Mouse (Mus musculus): ENCODE measurements around the gene Abhd5. TPM values are rescaled to one million over a fixed set of nuclear protein-coding genes. Genes with fewer than 3 reads are reported as not detected.
A peak's percentile ranks its signal among the peaks of the same experiment; 100 is the strongest.

The Abhd5 gene
- total and polyA plus RNA-seq, 2 experiments from 2014 or later = 28.2 to 33.9 TPM

GRCm38 (mm10) chr9:122422706-122423105, 71.3 kb downstream of the Abhd5 start:
- no peak for DNase-seq
- no peak for TF ChIP-seq CTCF (IDR thresholded peaks at IDR 0.05; ENCODE audit: low read depth)
- H3K9me3 ChIP-seq (ENCODE audit: low read length) = no peaks in the 10 kb centered on the region
- H3K4me1 ChIP-seq (ENCODE audit: insufficient read depth) = peaks cover 6% of the 10 kb centered on the region; the same call in 1 of the 2 replicates
- H3K4me3 ChIP-seq (ENCODE audit: low read depth, low read length) = no peak overlapping the region
- H3K4me2 ChIP-seq (ENCODE audit: low read depth) = no peak overlapping the region
- no peaks in the 10 kb centered on the region for H3K36me3 ChIP-seq (ENCODE audit: insufficient read depth)
- H3K9ac ChIP-seq = no peak overlapping the region
- no peak overlapping the region for H3K27ac ChIP-seq (ENCODE audit: low read depth, low read length)
- ATAC-seq = no peak
- 88% methylated on average over 14 of the region's 14 CpGs for WGBS
- no peaks in the 10 kb centered on the region for H3K27me3 ChIP-seq (ENCODE audit: insufficient read depth, low read length)

- Histone ChIP-seq H3K4me2 (ENCODE audit: low read depth) (no peak overlapping the region), H3K4me1 (ENCODE audit: insufficient read depth) (peaks cover 6% of the 10 kb centered on the region; the same call in 1 of the 2 replicates), H3K9me3 (ENCODE audit: low read length) (no peaks in the 10 kb centered on the region), H3K4me3 (ENCODE audit: low read depth, low read length) (no peak overlapping the region), H3K27ac (ENCODE audit: low read depth, low read length) (no peak overlapping the region), H3K36me3 (ENCODE audit: insufficient read depth) (no peaks in the 10 kb centered on the region), H3K27me3 (ENCODE audit: insufficient read depth, low read length) (no peaks in the 10 kb centered on the region), H3K9ac (no peak overlapping the region)
- no peak for ATAC-seq
- DNase-seq = no peak
- peak; percentile 23 for TF ChIP-seq CTCF (IDR thresholded peaks at IDR 0.05; ENCODE audit: low read depth)
- 65% methylated on average over 6 of the region's 6 CpGs for WGBS
These were observed 71.7 kb downstream of the Abhd5 start for GRCm38 (mm10) chr9:122423146-122423545.

DNA sequence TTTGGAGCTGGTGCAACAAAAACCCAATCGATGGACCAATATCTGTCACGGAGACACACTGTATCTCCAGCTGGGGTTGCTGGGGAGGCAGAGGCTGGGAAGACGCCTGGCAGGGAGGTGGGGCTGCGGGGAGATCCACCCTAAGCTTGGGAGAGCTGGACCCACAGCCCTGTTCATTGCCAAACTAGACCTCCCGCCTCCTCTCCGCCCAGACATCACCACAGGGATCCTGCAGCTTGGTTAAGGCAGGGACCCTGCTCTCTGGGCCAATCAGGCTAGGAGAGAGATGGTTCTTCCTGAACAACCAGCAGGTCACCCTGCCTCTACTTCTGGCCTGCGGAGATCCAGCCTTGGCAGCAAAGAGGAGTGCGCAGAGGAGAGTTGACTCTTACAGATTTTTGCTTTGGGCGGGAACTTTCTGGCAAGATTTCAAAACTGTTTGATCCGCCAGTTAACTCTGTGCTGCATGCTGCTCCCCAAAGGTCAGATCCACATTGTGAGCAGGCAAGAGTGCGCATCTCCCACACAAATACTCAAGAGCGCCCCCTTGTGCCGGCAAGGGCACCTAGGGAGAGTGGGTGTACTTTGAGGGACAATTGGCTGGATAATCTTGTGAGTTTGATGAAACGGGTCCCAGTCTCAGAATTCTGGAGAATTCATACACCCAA, 73.7 kb downstream of the Abhd5 start:
- H3K4me3 ChIP-seq (ENCODE audit: low read depth, low read length) = no peak overlapping the region
- no peaks in the 10 kb centered on the region for H3K27me3 ChIP-seq (ENCODE audit: insufficient read depth, low read length)
- DNase-seq (no peak), ATAC-seq (no peak)
- peaks cover 6% of the 10 kb centered on the region; the same call in 1 of the 2 replicates for H3K4me1 ChIP-seq (ENCODE audit: insufficient read depth)
- no peak overlapping the region for H3K9ac ChIP-seq
- TF ChIP-seq CTCF (IDR thresholded peaks at IDR 0.05; ENCODE audit: low read depth) = peak; percentile 38; the same call in 1 of the 2 replicates
- H3K9me3 ChIP-seq (ENCODE audit: low read length) = no peaks in the 10 kb centered on the region
- H3K36me3 ChIP-seq (ENCODE audit: insufficient read depth) = no peaks in the 10 kb centered on the region
- 47% methylated on average over 14 of the region's 14 CpGs for WGBS
- H3K27ac ChIP-seq (ENCODE audit: low read depth, low read length) = no peak overlapping the region
- H3K4me2 ChIP-seq (ENCODE audit: low read depth) = no peak overlapping the region

- H3K9me3 ChIP-seq (ENCODE audit: low read length) = no peaks in the 10 kb centered on the region
- H3K4me3 ChIP-seq (ENCODE audit: low read depth, low read length) = no peak overlapping the region
- no peak overlapping the region for H3K27ac ChIP-seq (ENCODE audit: low read depth, low read length)
- DNase-seq (no peak), ATAC-seq (no peak)
- no peak for TF ChIP-seq CTCF (IDR thresholded peaks at IDR 0.05; ENCODE audit: low read depth)
- no peaks in the 10 kb centered on the region for H3K36me3 ChIP-seq (ENCODE audit: insufficient read depth)
- H3K9ac ChIP-seq = no peak overlapping the region
- H3K27me3 ChIP-seq (ENCODE audit: insufficient read depth, low read length) = no peaks in the 10 kb centered on the region
- H3K4me1 ChIP-seq (ENCODE audit: insufficient read depth) = no peaks in the 10 kb centered on the region
- whole genome bisulfite sequencing = 84% methylated on average over 12 of the region's 12 CpGs
- no peak overlapping the region for H3K4me2 ChIP-seq (ENCODE audit: low read depth)
These were observed 77.7 kb downstream of the Abhd5 start for GRCm38 (mm10) chr9:122429058-122429649.

GRCm38 (mm10) chr9:122429685-122430084, 78.3 kb downstream of the Abhd5 start:
- Histone ChIP-seq H3K9ac (no peak overlapping the region), H3K4me2 (ENCODE audit: low read depth) (no peak overlapping the region), H3K4me3 (ENCODE audit: low read depth, low read length) (no peak overlapping the region), H3K27me3 (ENCODE audit: insufficient read depth, low read length) (no peaks in the 10 kb centered on the region), H3K27ac (ENCODE audit: low read depth, low read length) (no peak overlapping the region), H3K9me3 (ENCODE audit: low read length) (no peaks in the 10 kb centered on the region), H3K36me3 (ENCODE audit: insufficient read depth) (no peaks in the 10 kb centered on the region), H3K4me1 (ENCODE audit: insufficient read depth) (no peaks in the 10 kb centered on the region)
- DNase-seq (no peak), ATAC-seq (no peak)
- 94% methylated on average over 1 of the region's 1 CpGs for WGBS
- no peak for TF ChIP-seq CTCF (IDR thresholded peaks at IDR 0.05; ENCODE audit: low read depth)

Other genes starting within 250 kb of the Abhd5 start
- gene Snrk, start 234.3 kb upstream of the Abhd5 start, total RNA-seq (2014; rRNA removed) = 99.8 and 109 TPM in 2 replicates
- gene Snrk, start 234.3 kb upstream of the Abhd5 start, polyA plus RNA-seq (2015; fragmentation: Nextera tagmentation; extraction: Ambion mirVana) = 57.7 and 82.3 TPM in 2 replicates
- 24.7 and 35.3 TPM in 2 replicates for gene Ano10, start 57.2 kb upstream of the Abhd5 start, total RNA-seq (2014; rRNA removed)
- gene Ano10, start 57.2 kb upstream of the Abhd5 start, polyA plus RNA-seq (2015; fragmentation: Nextera tagmentation; extraction: Ambion mirVana) = 26.3 and 32.0 TPM in 2 replicates